Mouse (Mus musculus) neutrophil, adult 5-6 weeks (primary cell): Measurements from ENCODE around the gene Rad50. TPM values are rescaled to one million over a fixed set of nuclear protein-coding genes. Genes with fewer than 3 reads are reported as not detected.

Experiments used
- ATAC-seq: fragments of 151-379, 151-347 bp; 2 replicates; pipeline ENCODE4 v1.8.0; 2017; ENCODE audit warnings: mild to moderate bottlenecking, moderate TSS enrichment; ENCODE audit not compliant: insufficient number of reproducible peaks, poor library complexity, low FRiP score, severe bottlenecking; ENCODE audit errors: extremely low read depth
- total RNA-seq: library from RNA; stranded (forward); fragments of 200-1000 nt; gene quantifications from 2 replicates; pipeline ENCODE4 v1.2.3, GENCODE M21; 2017

Rad50 gene
- total RNA-seq, 1 experiment from 2014 or later, result 43.1 TPM

GRCm38 (mm10) chr11:53706236-53706933 lies 734 bp downstream of the Rad50 start:
- ATAC-seq, result 0 out of 2 replicates have a peak, but pooled peaks have one; percentile 4

GRCm38 (mm10) chr11:53699351-53699750 lies 7.8 kb downstream of the Rad50 start:
- ATAC-seq, result no peak

GRCm38 (mm10) chr11:53698521-53698920 lies 8.6 kb downstream of the Rad50 start:
- ATAC-seq, result no peak

- no peak for ATAC-seq
Measured at GRCm38 (mm10) chr11:53691979-53692378, 15.1 kb downstream of the Rad50 start.

- ATAC-seq, result no peak
Measured at GRCm38 (mm10) chr11:53682994-53683530, 24.1 kb downstream of the Rad50 start.

- ATAC-seq, result no peak
Measured at GRCm38 (mm10) chr11:53682170-53682569, 24.9 kb downstream of the Rad50 start.

- ATAC-seq, result no peak
Measured at GRCm38 (mm10) chr11:53681686-53682085, 25.4 kb downstream of the Rad50 start.

- ATAC-seq, result no peak
Measured at GRCm38 (mm10) chr11:53680141-53680540, 27.0 kb downstream of the Rad50 start.

GRCm38 (mm10) chr11:53671414-53671813 lies 35.7 kb downstream of the Rad50 start:
- no peak for ATAC-seq

- ATAC-seq, result no peak
Measured at GRCm38 (mm10) chr11:53664091-53664490, 43.0 kb downstream of the Rad50 start.

GRCm38 (mm10) chr11:53662794-53663674 lies 44.1 kb downstream of the Rad50 start:
- no peak for ATAC-seq

- no peak for ATAC-seq
Measured at GRCm38 (mm10) chr11:53657828-53658227, 49.3 kb downstream of the Rad50 start.

- ATAC-seq, result no peak
Measured at GRCm38 (mm10) chr11:53657381-53657780, 49.7 kb downstream of the Rad50 start.

- ATAC-seq, result no peak
Measured at GRCm38 (mm10) chr11:53656558-53657202, 50.4 kb downstream of the Rad50 start.

GRCm38 (mm10) chr11:53655043-53655442 lies 52.1 kb downstream of the Rad50 start:
- ATAC-seq, result no peak

- no peak for ATAC-seq
Measured at GRCm38 (mm10) chr11:53652427-53652826, 54.7 kb downstream of the Rad50 start.

- ATAC-seq, result no peak
Measured at GRCm38 (mm10) chr11:53651441-53651840, 55.7 kb downstream of the Rad50 start.

GRCm38 (mm10) chr11:53644017-53644416 lies 63.1 kb downstream of the Rad50 start:
- no peak for ATAC-seq

GRCm38 (mm10) chr11:53642744-53643279 lies 64.3 kb downstream of the Rad50 start:
- ATAC-seq, result no peak
